Mouse (Mus musculus) hindbrain, embryonic 11.5 days (tissue): ENCODE data around the gene Pif1. TPM values are rescaled to one million over a fixed set of nuclear protein-coding genes. Genes with fewer than 3 reads are reported as not detected.
A peak's percentile ranks its signal among the peaks of the same experiment; 100 is the strongest.

Source experiments
- ATAC-seq: fragments of 200-750 bp; cut with Nextera tagmentation; 2 replicates; pipeline ENCODE4 v1.8.0; 2017; ENCODE audit warnings: mild to moderate bottlenecking, moderate TSS enrichment, moderate library complexity; ENCODE audit not compliant: low FRiP score
- DNase-seq: peaks from one replicate; pipeline ENCODE4 v3.0.0-alpha.2; 2015; ENCODE audit warnings: low spot score
- H3K27ac ChIP-seq: fragments of 300-500 bp; sonication (generic); 2 replicates; pipeline ENCODE4 v1.5.1; 2014; ENCODE audit warnings: mild to moderate bottlenecking, low read depth, low read length
- H3K27me3 ChIP-seq: fragments of 300-500 bp; sonication (generic); 2 replicates; pipeline ENCODE4 v1.6.1; 2014; ENCODE audit warnings: mild to moderate bottlenecking, low read length, moderate library complexity, mixed read lengths; ENCODE audit not compliant: control insufficient read depth, insufficient read depth
- H3K36me3 ChIP-seq: fragments of 300-500 bp; sonication (generic); 2 replicates; pipeline ENCODE4 v1.6.1; 2014; ENCODE audit warnings: mild to moderate bottlenecking, low read length, moderate library complexity, mixed read lengths; ENCODE audit not compliant: control insufficient read depth, insufficient read depth
- H3K4me1 ChIP-seq: fragments of 300-500 bp; sonication (generic); replicated peaks from 2 replicates; pipeline ENCODE4 v1.6.1; 2014; ENCODE audit warnings: low read length, mixed read lengths; ENCODE audit not compliant: control insufficient read depth, insufficient read depth
- H3K4me2 ChIP-seq: fragments of 300-500 bp; sonication (generic); replicated peaks from 2 replicates; pipeline ENCODE4 v1.6.1; 2014; ENCODE audit warnings: mild to moderate bottlenecking, low read depth, low read length
- H3K4me3 ChIP-seq: fragments of 300-500 bp; sonication (generic); 2 replicates; pipeline ENCODE4 v1.5.1; 2014; ENCODE audit warnings: low read depth, low read length
- H3K9ac ChIP-seq: fragments of 300-500 bp; sonication (generic); 2 replicates; pipeline ENCODE4 v1.6.1; 2014; ENCODE audit warnings: low read depth, low read length
- H3K9me3 ChIP-seq: fragments of 300-500 bp; sonication (generic); 2 replicates; pipeline ENCODE4 v1.6.1; 2016; ENCODE audit warnings: low read length; ENCODE audit not compliant: control insufficient read depth
- WGBS: fragments of 180-500 bp; shearing (Covaris S2); extraction: QIAGEN DNeasy Blood & Tissue Kit; methylation state at CpG from one replicate; pipeline ENCODE4 v1.1.7; 2014; 5-methylcytosine and 5-hydroxymethylcytosine counted together
- polyA plus RNA-seq: library from polyadenylated mRNA; unstranded; fragments of >200 nt; fragmentation: Nextera tagmentation; extraction: Ambion mirVana; gene quantifications from 2 replicates; pipeline ENCODE4 v1.2.1, GENCODE M21; 2014

Pif1 gene
- polyA plus RNA-seq, 1 experiment from 2014 or later: 12.5 TPM

DNA sequence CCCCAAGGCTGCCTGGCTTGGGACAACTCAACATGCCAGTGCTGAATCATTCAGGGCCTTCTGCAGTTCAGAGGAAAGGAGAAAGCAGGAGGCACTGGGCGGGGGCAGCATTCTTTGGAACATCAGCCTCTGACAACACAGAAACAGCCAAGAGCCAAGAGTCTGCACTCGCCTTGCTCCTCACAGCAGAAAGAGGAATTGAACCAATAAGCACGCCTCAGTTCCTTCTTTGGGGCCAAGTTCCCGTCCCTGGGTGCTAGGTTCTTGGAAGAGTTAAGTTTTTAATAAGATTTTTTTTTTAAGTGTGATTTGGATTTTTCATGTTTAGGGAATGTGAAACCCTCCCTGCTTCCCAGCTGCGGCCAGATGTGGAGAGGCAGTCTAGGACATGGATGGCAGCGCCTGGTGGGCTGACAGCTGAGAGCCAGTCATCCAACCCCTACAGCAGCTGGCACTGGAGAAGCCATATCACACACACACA lies 17.4 kb upstream of the Pif1 start:
- 80% methylated on average over 6 of the region's 6 CpGs for WGBS
- no peaks in the 10 kb centered on the region for H3K4me1 ChIP-seq
- 0 out of 2 replicates have a peak, but pooled peaks cover 2% of the 10 kb centered on the region for H3K36me3 ChIP-seq
- H3K9me3 ChIP-seq: no peaks in the 10 kb centered on the region
- no peak overlapping the region for H3K4me3 ChIP-seq
- H3K27ac ChIP-seq: no peak overlapping the region
- no peak overlapping the region for H3K9ac ChIP-seq
- no peak for DNase-seq
- no peak overlapping the region for H3K4me2 ChIP-seq
- ATAC-seq: no peak
- no peaks in the 10 kb centered on the region for H3K27me3 ChIP-seq

DNA sequence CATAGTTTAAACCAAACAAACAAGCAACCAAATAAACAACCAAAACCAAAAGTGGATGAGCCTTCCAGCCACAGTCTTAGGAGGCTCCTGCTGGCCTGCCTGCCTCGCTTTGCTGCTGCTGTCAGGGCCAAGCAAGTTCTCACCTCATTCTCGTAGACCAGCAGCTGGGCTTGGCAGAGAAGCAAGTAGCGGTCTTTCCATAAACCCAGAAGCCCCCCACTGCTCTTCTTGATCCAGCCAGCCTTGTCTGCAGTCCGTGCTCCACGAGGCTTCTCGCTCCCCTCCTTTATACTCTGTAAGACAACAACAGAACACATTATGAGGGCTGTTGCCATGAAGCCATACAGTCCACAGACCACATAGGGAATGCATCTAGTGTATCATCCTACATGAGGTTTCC lies 14.1 kb upstream of the Pif1 start:
- Histone ChIP-seq H3K27ac (no peak overlapping the region), H3K4me2 (no peak overlapping the region), H3K4me3 (no peak overlapping the region), H3K36me3 (0 out of 2 replicates have a peak, but pooled peaks cover 2% of the 10 kb centered on the region), H3K27me3 (no peaks in the 10 kb centered on the region), H3K9ac (no peak overlapping the region), H3K9me3 (no peaks in the 10 kb centered on the region), H3K4me1 (no peaks in the 10 kb centered on the region)
- DNase-seq (no peak), ATAC-seq (no peak)
- WGBS: 77% methylated on average over 6 of the region's 6 CpGs

DNA sequence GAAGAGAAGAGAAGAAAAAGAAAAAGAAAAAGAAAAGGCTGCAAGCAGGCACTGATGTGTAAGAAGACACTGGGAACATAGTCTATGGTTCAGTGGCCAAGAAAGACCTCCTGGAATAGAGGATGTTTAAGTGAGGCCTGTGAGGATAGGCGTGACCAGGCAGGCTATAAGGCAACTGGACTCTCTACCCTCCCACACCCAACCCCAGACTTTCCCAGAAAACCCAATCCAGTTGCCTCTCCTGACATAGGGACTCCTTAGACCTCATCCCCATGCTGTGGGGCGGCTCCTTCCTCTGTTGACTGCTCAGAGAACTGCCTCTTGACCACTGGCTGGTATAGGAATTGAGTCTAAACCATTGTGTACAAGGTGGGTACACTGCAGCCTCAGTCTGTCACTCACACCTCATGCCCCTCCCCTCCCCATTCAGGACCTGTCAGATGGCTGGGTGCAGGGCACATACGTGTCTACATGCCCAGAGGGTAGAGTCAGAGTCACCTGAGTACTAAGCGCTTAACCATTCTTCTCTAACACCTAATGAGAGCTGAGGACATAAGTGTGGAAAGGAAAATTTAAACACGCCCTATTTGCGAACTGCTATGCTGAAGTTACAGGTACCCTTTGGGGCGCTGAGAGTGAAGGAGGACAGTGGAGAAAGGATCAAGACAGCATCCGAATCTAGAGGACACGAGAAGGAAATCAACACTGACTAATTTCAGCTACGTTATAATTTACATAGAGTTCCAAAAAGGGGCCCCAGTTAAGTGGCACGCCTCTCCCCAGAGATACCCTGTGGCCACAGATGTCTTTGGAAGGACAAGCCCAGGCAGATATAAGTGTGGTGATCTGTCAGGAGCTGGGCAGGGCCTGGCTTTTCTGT lies 12.2 kb upstream of the Pif1 start:
- Histone ChIP-seq H3K36me3 (0 out of 2 replicates have a peak, but pooled peaks cover 2% of the 10 kb centered on the region), H3K4me2 (no peak overlapping the region), H3K4me1 (0 out of 2 replicates have a peak, but pooled peaks cover 3% of the 10 kb centered on the region), H3K4me3 (no peak overlapping the region), H3K9me3 (no peaks in the 10 kb centered on the region), H3K9ac (no peak overlapping the region), H3K27me3 (peaks cover 2% of the 10 kb centered on the region; the same call in 1 of the 2 replicates), H3K27ac (no peak overlapping the region)
- WGBS: 94% methylated on average over 11 of the region's 11 CpGs
- ATAC-seq (no peak), DNase-seq (no peak)

DNA sequence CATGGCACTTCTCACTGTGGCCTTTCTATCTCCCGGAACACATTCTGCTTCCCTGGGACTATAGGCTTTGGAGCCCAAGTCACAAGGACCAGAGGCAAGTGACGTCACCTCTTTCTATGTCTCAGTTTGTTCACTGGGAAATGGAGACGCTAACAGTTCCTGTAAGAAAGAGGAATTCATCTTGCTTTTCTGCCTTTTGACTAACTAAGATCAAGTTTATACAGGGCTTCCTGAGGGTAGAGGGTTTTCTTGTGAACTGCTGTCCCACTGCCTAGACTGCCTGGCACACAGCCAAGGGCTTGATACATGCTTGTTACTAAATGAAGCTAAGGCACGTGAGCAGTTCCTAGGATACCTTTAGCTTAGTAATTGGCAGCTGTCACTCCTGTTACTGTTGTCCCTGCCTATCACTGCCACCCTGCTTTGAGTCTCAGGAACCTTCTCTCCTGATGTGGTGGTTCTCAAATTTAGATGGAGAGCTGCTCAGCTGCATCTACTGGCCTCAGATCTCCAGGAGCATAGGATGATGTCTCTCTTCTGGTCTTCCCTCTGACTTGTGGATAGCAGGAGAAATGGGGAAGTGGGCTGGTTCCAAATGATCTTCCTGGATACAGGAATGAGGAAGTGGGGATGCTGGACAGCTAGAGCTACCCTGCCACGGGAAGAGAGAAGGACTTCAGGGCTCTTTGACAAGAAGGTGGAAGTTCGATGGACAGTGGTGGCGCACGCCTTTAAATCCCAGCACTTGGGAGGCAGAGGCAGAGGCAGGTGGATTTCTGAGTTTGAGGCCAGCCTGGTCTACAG lies 11.4 kb upstream of the Pif1 start:
- DNase-seq (no peak), ATAC-seq (no peak)
- Histone ChIP-seq H3K36me3 (0 out of 2 replicates have a peak, but pooled peaks cover 2% of the 10 kb centered on the region), H3K4me3 (no peak overlapping the region), H3K4me2 (no peak overlapping the region), H3K4me1 (0 out of 2 replicates have a peak, but pooled peaks cover 3% of the 10 kb centered on the region), H3K9me3 (no peaks in the 10 kb centered on the region), H3K27ac (no peak overlapping the region), H3K9ac (no peak overlapping the region), H3K27me3 (peaks cover 2% of the 10 kb centered on the region; the same call in 1 of the 2 replicates)
- 86% methylated on average over 8 of the region's 8 CpGs for WGBS

- DNase-seq (no peak), ATAC-seq (no peak)
- peaks cover 2% of the 10 kb centered on the region; the same call in 1 of the 2 replicates for H3K27me3 ChIP-seq
- H3K36me3 ChIP-seq: 0 out of 2 replicates have a peak, but pooled peaks cover 2% of the 10 kb centered on the region
- H3K9ac ChIP-seq: 0 out of 2 replicates have a peak overlapping the region, but pooled peaks have one; percentile 7
- H3K4me3 ChIP-seq: no peak overlapping the region
- H3K4me1 ChIP-seq: 0 out of 2 replicates have a peak, but pooled peaks cover 3% of the 10 kb centered on the region
- no peak overlapping the region for H3K27ac ChIP-seq
- 43% methylated on average over 7 of the region's 7 CpGs for WGBS
- H3K4me2 ChIP-seq: no peak overlapping the region
- H3K9me3 ChIP-seq: no peaks in the 10 kb centered on the region
These were observed 10.0 kb upstream of the Pif1 start for GRCm38 (mm10) chr9:65576861-65577510.

- WGBS: 90% methylated on average over 4 of the region's 4 CpGs
- peaks cover 2% of the 10 kb centered on the region; the same call in 1 of the 2 replicates for H3K27me3 ChIP-seq
- no peak overlapping the region for H3K4me3 ChIP-seq
- ATAC-seq (no peak), DNase-seq (no peak)
- H3K4me1 ChIP-seq: 0 out of 2 replicates have a peak, but pooled peaks cover 3% of the 10 kb centered on the region
- no peaks in the 10 kb centered on the region for H3K36me3 ChIP-seq
- H3K4me2 ChIP-seq: no peak overlapping the region
- H3K9ac ChIP-seq: no peak overlapping the region
- H3K27ac ChIP-seq: no peak overlapping the region
- H3K9me3 ChIP-seq: no peaks in the 10 kb centered on the region
These were observed 9.3 kb upstream of the Pif1 start for GRCm38 (mm10) chr9:65577511-65578196.

GRCm38 (mm10) chr9:65578801-65579249 lies 8.1 kb upstream of the Pif1 start:
- 60% methylated on average over 9 of the region's 9 CpGs for WGBS
- peak overlapping the region; percentile 60 for H3K4me3 ChIP-seq
- ATAC-seq (no peak), DNase-seq (no peak)
- H3K9me3 ChIP-seq: no peaks in the 10 kb centered on the region
- peak overlapping the region; percentile 63 for H3K4me2 ChIP-seq
- no peak overlapping the region for H3K27ac ChIP-seq
- H3K4me1 ChIP-seq: 0 out of 2 replicates have a peak, but pooled peaks cover 3% of the 10 kb centered on the region
- H3K27me3 ChIP-seq: peaks cover 2% of the 10 kb centered on the region; the same call in 1 of the 2 replicates
- peak overlapping the region; percentile 68 for H3K9ac ChIP-seq
- no peaks in the 10 kb centered on the region for H3K36me3 ChIP-seq
